Mouse (Mus musculus): Measurements from ENCODE around the gene Fars2. TPM values are rescaled to one million over a fixed set of nuclear protein-coding genes. Genes with fewer than 3 reads are reported as not detected.
A peak's percentile ranks its signal among the peaks of the same experiment; 100 is the strongest.

The Fars2 gene
- polyA plus RNA-seq, 1 experiment from 2014 or later, result 33.5 TPM

- no peak for ATAC-seq (ENCODE audit: low FRiP score)
- peak overlapping the region; percentile 97 for H3K27ac ChIP-seq
- H3K27me3 ChIP-seq, result peaks cover 70% of the 10 kb centered on the region
- H3K9ac ChIP-seq, result peak overlapping the region; percentile 85
- peaks cover 41% of the 10 kb centered on the region for H3K4me1 ChIP-seq (replicated peaks)
- H3K4me3 ChIP-seq, result peak overlapping the region; percentile 52
- H3K4me2 ChIP-seq, result peak overlapping the region; percentile 67
- 1% methylated on average over 34 of the region's 34 CpGs for WGBS
- no peaks in the 10 kb centered on the region for H3K9me3 ChIP-seq
- H3K36me3 ChIP-seq, result no peaks in the 10 kb centered on the region
Measured at GRCm38 (mm10) chr13:36731016-36731930, 614.1 kb downstream of the Fars2 start.

GRCm38 (mm10) chr13:36731931-36732461, 614.8 kb downstream of the Fars2 start:
- peak overlapping the region; percentile 85 for H3K9ac ChIP-seq
- peak overlapping the region; percentile 97 for H3K27ac ChIP-seq
- WGBS, result under 1% methylated on average over 23 of the region's 23 CpGs
- no peak for ATAC-seq (ENCODE audit: low FRiP score)
- peaks cover 71% of the 10 kb centered on the region for H3K27me3 ChIP-seq
- H3K4me1 ChIP-seq (replicated peaks), result peaks cover 38% of the 10 kb centered on the region
- H3K9me3 ChIP-seq, result no peaks in the 10 kb centered on the region
- no peaks in the 10 kb centered on the region for H3K36me3 ChIP-seq
- H3K4me3 ChIP-seq, result peak overlapping the region; percentile 52
- peak overlapping the region; percentile 67 for H3K4me2 ChIP-seq

GRCm38 (mm10) chr13:36732891-36733490, 615.8 kb downstream of the Fars2 start:
- H3K36me3 ChIP-seq, result no peaks in the 10 kb centered on the region
- peak overlapping the region; percentile 85 for H3K9ac ChIP-seq
- peaks cover 32% of the 10 kb centered on the region for H3K4me1 ChIP-seq (replicated peaks)
- ATAC-seq (ENCODE audit: low FRiP score), result no peak
- 6% methylated on average over 6 of the region's 6 CpGs for WGBS
- no peaks in the 10 kb centered on the region for H3K9me3 ChIP-seq
- peak overlapping the region; percentile 97 for H3K27ac ChIP-seq
- H3K4me2 ChIP-seq, result peak overlapping the region; percentile 67
- H3K4me3 ChIP-seq, result peak overlapping the region; percentile 52
- H3K27me3 ChIP-seq, result peaks cover 73% of the 10 kb centered on the region

- Histone ChIP-seq H3K27me3 (peaks cover 70% of the 10 kb centered on the region), H3K4me3 (peak overlapping the region; percentile 52), H3K4me1 (replicated peaks) (peaks cover 32% of the 10 kb centered on the region), H3K9me3 (no peaks in the 10 kb centered on the region), H3K4me2 (peak overlapping the region; percentile 67), H3K27ac (peak overlapping the region; percentile 97), H3K9ac (peak overlapping the region; percentile 85), H3K36me3 (no peaks in the 10 kb centered on the region)
- ATAC-seq (ENCODE audit: low FRiP score), result no peak
- under 1% methylated on average over 10 of the region's 10 CpGs for WGBS
Measured at GRCm38 (mm10) chr13:36733566-36733965, 616.4 kb downstream of the Fars2 start.

GRCm38 (mm10) chr13:36733989-36734690, 616.9 kb downstream of the Fars2 start:
- peaks cover 65% of the 10 kb centered on the region for H3K27me3 ChIP-seq
- ATAC-seq (ENCODE audit: low FRiP score), result 0 out of 2 replicates have a peak, but pooled peaks have one; percentile 6

GRCm38 (mm10) chr13:36734731-36735571, 617.7 kb downstream of the Fars2 start, which contains the start of gene Nrn1:
Gene Nrn1 (minus strand): TSS chr13:36735131.
- no peaks in the 10 kb centered on the region for H3K36me3 ChIP-seq
- ATAC-seq (ENCODE audit: low FRiP score), result peak; percentile 41
- peak within 1 kb of the TSS; percentile 97 for H3K27ac ChIP-seq
- H3K9me3 ChIP-seq, result no peaks in the 10 kb centered on the region
- peaks cover 59% of the 10 kb centered on the region for H3K27me3 ChIP-seq
- H3K9ac ChIP-seq, result peak within 1 kb of the TSS; percentile 85
- WGBS, result under 1% methylated on average over 50 of the region's 50 CpGs
- peak within 1 kb of the TSS; percentile 67 for H3K4me2 ChIP-seq
- peak within 1 kb of the TSS; percentile 52 for H3K4me3 ChIP-seq
- H3K4me1 ChIP-seq (replicated peaks), result peaks cover 23% of the 10 kb centered on the region

More at GRCm38 (mm10) chr13:36733989-36734690, 616.9 kb downstream of the Fars2 start:
- H3K4me3 ChIP-seq, result peak overlapping the region; percentile 52
- H3K4me2 ChIP-seq, result peak overlapping the region; percentile 67
- H3K9ac ChIP-seq, result peak overlapping the region; percentile 85
- peaks cover 31% of the 10 kb centered on the region for H3K4me1 ChIP-seq (replicated peaks)
- H3K36me3 ChIP-seq, result no peaks in the 10 kb centered on the region
- under 1% methylated on average over 26 of the region's 26 CpGs for WGBS
- no peaks in the 10 kb centered on the region for H3K9me3 ChIP-seq
- peak overlapping the region; percentile 97 for H3K27ac ChIP-seq

GRCm38 (mm10) chr13:36735901-36736618, 618.8 kb downstream of the Fars2 start:
- peak overlapping the region; percentile 52 for H3K4me3 ChIP-seq

GRCm38 (mm10) chr13:36736619-36736996, 619.4 kb downstream of the Fars2 start:
- peaks cover 20% of the 10 kb centered on the region for H3K4me1 ChIP-seq (replicated peaks)
- H3K27me3 ChIP-seq, result peaks cover 46% of the 10 kb centered on the region
- peak overlapping the region; percentile 85 for H3K9ac ChIP-seq
- H3K36me3 ChIP-seq, result no peaks in the 10 kb centered on the region
- H3K4me3 ChIP-seq, result peak overlapping the region; percentile 52
- peak overlapping the region; percentile 97 for H3K27ac ChIP-seq
- peak overlapping the region; percentile 67 for H3K4me2 ChIP-seq
- ATAC-seq (ENCODE audit: low FRiP score), result peak; percentile 21
- 7% methylated on average over 9 of the region's 9 CpGs for WGBS
- no peaks in the 10 kb centered on the region for H3K9me3 ChIP-seq

More at GRCm38 (mm10) chr13:36735901-36736618, 618.8 kb downstream of the Fars2 start:
- Histone ChIP-seq H3K9me3 (no peaks in the 10 kb centered on the region), H3K4me1 (replicated peaks) (peaks cover 20% of the 10 kb centered on the region), H3K27ac (peak overlapping the region; percentile 97), H3K9ac (peak overlapping the region; percentile 85), H3K36me3 (no peaks in the 10 kb centered on the region), H3K27me3 (peaks cover 50% of the 10 kb centered on the region), H3K4me2 (peak overlapping the region; percentile 67)
- ATAC-seq (ENCODE audit: low FRiP score), result peak; percentile 89
- WGBS, result under 1% methylated on average over 34 of the region's 39 CpGs

GRCm38 (mm10) chr13:36750056-36750455, 632.8 kb downstream of the Fars2 start:
- WGBS, result 74% methylated on average over 2 of the region's 2 CpGs
- no peak overlapping the region for H3K9ac ChIP-seq
- no peaks in the 10 kb centered on the region for H3K9me3 ChIP-seq
- no peak overlapping the region for H3K4me3 ChIP-seq
- H3K36me3 ChIP-seq, result no peaks in the 10 kb centered on the region
- ATAC-seq (ENCODE audit: low FRiP score), result no peak
- 0 out of 2 replicates have a peak, but pooled peaks cover 6% of the 10 kb centered on the region for H3K4me1 ChIP-seq (replicated peaks)
- H3K27me3 ChIP-seq, result no peaks in the 10 kb centered on the region
- no peak overlapping the region for H3K27ac ChIP-seq
- no peak overlapping the region for H3K4me2 ChIP-seq

GRCm38 (mm10) chr13:36751861-36752260, 634.6 kb downstream of the Fars2 start:
- no peak for ATAC-seq (ENCODE audit: low FRiP score)
- Histone ChIP-seq H3K27me3 (no peaks in the 10 kb centered on the region), H3K4me1 (replicated peaks) (0 out of 2 replicates have a peak, but pooled peaks cover 6% of the 10 kb centered on the region), H3K4me3 (no peak overlapping the region), H3K4me2 (no peak overlapping the region), H3K27ac (no peak overlapping the region), H3K36me3 (no peaks in the 10 kb centered on the region), H3K9me3 (no peaks in the 10 kb centered on the region), H3K9ac (no peak overlapping the region)
- WGBS, result 46% methylated on average over 3 of the region's 3 CpGs

All from hindbrain, embryonic 13.5 days (tissue).